Mouse (Mus musculus) T-helper 1 cell (primary cell): ENCODE measurements at regions not wholly inside any gene's neighbourhood (a gene's known extent, or its start where the extent isn't known, plus 50 kb on each side); places are given as distances from the start of the nearest gene placed in this dataset.
"Not testable (repeated sequence)": the region's sequence is repeated elsewhere in the genome, so short reads cannot be mapped to it uniquely, and the experiment has no call there.

Experiments
- in situ Hi-C: fragments of 300-600 bp; cut with MboI, MseI; formaldehyde crosslinking; loops from one replicate; pipeline ENCODE4 v1.15.1; 2025; ENCODE audit warnings: high pct_unique_total_duplicates

DNA sequence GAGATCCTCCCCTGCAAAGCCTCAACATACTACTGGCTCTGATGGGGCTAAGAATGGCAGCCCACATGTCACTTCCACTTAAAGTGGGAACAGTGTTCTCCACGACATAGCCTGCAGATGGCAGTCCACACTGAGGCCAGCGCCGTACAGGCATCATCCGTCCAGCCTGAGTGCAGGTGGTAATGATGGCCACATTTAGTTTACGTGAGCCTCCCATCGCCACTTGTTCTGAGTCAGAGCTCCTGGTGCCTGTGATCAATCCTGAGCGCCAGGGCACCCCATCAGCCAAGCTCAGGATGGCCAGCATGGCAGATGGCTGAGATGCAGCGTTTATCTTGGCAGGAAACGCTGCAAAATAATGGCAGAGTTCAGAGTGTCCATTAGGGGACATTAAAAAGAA is 159.6 kb downstream of the Adgrd1 start:
- in situ Hi-C loops = no loop called here

DNA sequence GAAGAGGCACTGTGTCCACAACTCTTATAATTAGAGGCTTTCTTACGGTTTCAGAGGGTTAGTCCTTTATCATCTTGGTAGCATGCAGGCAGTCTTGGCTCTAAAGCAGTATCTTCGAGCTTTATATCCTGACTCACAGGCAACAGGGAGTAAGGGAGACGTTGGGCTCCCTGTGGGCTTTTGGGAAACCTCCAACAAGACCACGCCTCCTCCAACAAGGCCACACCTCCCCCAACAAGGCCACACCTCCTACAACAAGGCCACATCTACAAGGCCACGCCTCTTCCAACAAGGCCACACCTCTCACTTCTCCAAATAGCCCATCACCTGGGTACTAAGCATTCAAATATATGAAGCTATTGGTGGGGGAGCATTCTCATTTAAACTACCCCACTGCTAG is 160.7 kb downstream of the Adgrd1 start:
- in situ Hi-C loops = no loop called here

DNA sequence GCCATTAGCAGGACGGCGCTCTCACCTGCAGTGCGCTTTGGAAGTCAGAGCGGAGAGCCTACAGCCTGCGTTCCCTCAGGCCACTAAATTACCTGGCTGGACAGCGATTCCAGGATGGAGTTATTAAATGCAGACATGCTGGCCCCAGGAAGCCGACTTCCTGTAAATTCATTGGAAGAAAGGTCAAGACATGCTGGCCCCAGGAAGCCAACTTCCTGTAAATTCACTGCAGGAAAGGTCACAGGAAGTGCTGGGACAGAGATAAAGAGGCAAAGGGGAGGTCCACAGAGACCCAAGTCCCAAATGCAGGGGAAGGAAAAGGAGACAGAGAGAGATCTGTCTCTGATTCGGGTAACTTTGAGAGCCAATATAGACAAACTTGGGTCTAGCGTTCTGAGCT is 164.1 kb downstream of the Adgrd1 start:
- in situ Hi-C loops = no loop called here

DNA sequence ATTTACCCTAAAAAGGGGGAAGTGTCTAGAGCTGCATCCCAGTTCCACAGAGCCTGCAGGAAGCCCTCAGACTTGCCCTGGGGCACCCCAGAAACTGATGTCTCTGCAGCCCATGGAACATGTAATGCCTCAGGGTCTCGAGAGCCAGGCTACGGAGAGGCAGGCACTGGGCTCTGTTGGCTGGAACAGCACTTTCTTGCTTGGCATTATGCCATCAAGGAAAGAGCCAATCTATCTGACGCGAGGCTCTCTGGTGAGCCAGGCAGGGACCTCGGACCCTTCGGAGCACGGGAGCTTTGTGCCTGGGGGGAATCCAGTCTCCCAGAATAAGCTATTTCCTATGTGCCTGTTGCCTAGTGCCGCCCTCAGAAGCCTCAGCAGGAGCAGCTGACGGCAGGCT is 166.6 kb downstream of the Adgrd1 start:
- in situ Hi-C loops = no loop called here

DNA sequence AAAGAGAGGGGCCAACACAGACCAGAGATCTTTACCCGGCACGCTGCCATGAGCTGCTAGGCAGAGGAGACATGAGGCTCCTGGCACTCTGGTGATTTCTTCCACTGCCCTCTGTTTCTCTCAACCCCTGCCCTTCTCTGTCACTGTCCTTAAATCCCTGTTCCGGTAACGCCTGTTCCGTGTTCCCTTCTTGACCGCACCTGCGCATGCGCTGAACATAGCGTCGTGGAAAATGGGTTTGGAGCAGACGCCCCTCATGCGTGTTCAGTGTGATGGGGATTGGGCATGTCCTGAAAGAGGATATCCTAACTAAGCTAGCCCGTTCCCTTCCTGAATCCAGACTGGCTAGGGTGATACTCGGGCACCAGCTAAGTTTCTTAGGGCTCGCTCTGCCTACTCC is 167.8 kb downstream of the Adgrd1 start:
- in situ Hi-C loops = no loop called here

DNA sequence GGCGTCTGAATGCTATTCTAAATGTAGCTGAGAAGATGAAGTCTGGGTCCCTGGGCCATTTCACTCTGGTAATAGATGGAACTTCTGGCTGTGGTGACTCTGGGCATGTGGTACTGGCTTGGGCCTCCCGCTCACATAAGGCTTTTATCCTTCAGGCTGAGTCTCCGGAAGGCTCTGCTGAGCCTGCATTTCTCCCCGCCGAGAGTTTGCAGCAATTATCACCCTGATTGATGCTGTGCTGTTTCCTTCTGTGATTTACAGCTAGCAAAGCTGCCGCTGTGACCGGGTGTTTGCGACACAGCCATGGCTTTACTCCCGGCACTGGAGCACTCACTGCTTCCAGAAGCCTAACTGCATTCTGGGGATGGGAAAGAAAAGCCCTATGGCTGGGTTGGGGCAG is 171.9 kb downstream of the Adgrd1 start:
- in situ Hi-C loops = no loop called here

DNA sequence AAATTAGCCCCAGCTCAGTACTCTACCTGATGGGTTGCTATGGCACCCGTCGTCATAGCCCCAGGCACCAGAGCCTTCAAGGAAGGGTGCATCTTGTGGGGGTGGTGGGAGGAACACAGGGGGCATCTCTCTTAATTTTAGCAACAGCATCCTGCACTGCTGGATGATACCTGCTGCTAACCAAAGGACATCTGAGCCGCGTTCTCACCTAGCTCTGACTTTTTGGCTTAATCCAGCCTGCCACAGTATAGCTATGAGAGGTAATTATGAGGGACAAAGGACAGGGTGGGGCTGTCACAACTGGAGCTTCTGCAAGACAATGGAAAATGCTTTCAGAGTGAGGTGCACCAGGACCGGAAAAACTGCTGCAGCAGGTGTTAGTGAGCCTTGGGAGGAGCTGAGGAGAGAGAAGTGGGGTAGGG is 173.5 kb downstream of the Adgrd1 start:
- in situ Hi-C loops = no loop called here

DNA sequence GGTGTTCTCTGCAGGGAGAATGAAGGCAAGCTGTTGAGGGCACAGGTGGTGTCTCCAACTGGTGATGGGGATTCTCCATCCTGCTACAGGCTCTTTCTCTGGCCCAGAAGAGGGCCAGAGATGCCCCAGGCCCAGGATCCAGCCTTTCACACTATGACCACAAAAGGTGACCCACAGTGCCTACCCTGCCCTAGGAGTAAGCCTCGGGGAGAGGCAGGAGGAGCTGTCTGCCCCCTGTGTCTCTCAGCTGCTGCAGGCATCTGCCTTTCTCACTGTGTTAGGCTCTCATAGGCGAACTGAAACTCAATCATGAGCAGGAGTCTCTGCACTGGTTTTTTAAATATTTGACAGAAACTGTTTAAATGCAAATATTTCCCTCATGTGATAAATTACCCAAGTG is 184.9 kb downstream of the Adgrd1 start:
- in situ Hi-C loops = no loop called here

DNA sequence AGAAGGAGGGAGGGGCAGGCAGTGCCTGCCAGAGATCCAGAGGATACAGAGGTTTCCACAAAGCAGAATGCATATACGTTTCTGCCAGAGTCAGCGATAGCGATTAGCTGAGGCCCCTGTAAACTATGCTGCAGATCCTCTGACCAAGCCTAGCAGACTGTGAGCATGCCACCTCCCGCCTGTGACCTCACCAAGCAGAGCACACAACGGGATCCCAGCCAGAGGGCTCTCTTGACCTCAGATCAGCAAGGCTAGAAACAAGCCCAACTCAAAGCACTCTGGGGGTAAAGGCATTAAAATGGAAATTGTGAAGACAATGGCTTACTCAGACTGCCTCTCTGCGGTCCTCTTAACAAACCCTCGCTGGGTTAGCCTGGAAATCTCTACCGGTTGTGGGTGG is 185.6 kb downstream of the Adgrd1 start:
- in situ Hi-C loops = no loop called here

DNA sequence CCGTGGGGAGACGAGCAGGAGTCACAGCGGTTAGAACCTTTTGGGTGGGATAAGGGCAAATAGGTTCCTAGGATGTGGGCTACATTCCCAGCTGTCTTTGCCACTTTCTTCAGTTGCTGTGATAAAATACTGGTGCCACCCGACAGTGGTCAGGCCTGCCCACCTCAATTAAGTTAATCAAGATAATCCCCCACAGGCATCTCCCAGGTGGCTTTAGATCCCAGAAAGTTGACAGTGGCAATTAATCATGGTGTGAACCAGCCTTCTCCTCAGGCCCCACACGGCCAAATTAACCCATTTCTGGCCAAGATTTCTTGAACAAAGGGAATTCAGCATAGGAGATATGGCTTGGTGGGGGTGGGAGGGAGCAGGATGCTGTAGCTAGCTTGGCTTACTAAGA is 186.3 kb downstream of the Adgrd1 start:
- in situ Hi-C loops = no loop called here

DNA sequence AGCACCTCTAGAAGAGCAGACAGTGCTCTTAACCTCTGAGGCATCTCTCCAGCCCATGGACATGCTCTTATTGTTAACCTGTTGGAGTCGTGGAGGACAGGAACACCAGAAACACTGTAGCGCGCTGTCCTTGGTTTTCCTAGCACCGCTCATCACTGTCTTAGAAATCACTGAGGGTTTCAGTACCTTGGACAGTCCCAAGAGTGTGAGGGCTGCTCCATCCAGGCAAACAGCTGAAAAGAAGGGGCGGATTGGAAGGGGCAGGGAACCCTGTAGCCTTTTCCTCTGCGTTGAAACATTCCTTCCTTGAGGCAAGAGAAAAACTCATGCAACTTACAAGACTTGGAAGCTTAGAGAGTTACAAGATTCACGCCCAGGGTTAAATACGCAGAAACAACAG is 190.9 kb downstream of the Adgrd1 start:
- in situ Hi-C loops = no loop called here

DNA sequence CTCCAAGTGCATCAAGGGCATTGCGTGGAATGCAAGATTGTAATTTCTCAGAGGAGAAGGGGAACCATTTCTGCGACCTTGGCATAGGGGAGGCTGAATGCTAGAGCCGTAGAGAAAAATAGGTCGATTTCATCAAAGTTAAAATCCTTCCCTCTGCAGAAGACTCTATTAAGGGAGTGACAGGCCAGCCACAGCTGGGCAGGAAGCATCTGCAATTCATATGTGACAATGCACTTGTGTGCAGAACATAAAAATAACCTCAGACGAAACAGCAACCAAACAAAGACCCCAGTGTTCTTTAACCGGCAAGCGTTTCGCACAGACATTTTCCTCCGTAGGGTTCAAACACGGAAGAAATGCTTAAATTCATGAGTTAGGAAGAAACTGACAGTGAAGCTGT is 196.3 kb downstream of the Adgrd1 start:
- in situ Hi-C loops = not testable (repeated sequence)

DNA sequence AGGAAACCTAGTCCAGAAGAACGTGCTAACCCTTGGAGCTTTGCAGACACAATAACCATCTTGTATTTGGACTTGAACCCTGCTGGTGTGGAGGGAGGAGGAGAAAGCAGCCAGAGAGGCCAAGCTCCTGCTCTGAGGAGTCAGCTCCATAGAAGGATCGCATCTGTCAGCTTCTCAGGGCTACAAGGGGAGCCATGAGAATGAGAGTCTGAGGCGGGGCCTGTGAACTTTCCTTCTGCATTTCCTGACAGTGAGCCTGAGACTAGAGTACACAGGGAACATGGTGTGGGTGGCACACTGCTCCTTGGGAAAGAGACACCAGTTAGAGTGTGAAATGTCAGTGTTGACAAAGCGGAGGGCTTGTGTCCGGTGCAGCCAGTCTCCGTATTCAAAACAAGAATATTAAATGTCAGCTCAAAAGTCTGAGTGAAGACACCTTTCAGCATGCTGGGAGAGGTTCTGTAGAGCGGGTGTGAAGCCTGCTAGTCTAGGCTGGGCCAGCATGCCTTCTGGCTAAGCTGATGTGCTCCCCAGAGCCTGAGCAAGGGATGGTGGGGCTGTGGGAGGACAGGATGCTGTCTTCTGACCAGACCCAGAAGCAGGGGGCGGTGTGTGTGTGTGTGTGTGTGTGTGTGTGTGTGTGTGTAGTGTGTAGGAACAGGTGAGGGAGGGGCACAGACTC is 198.5 kb downstream of the Adgrd1 start:
- in situ Hi-C loops = not testable (repeated sequence)

DNA sequence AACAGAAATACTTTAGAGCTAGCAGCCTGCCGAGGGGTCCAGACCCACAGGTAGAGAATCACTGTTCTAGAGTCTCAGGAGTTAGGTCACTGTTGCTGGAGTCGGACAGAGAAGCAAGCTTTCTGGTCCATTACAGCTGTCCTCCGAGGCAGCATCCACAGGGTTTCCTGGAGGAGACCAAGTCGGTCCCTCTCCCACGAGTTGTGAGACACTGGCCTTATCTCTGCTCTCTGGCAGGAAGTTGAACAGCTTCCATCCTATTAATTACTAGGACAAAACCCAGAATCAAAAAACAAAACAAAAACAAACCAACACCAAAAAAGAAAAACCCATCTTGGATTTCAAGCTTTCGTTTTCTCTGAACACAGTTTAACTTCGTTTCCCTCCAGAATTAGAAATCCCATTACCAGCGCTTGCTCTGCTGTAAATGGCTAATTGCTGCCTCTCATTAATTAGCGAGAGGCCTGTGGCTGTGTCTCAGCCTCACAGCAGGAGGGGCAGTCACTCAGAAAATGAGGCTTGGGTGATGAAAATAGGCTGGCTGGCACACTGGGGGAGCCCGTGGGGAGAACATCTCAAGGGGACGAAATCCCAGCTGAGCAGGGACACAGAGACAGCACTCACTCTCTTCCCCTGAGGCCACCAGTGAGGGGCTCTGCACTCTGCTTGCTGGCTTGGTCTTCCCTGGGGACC is 201.3 kb downstream of the Adgrd1 start:
- in situ Hi-C loops = no loop called here

DNA sequence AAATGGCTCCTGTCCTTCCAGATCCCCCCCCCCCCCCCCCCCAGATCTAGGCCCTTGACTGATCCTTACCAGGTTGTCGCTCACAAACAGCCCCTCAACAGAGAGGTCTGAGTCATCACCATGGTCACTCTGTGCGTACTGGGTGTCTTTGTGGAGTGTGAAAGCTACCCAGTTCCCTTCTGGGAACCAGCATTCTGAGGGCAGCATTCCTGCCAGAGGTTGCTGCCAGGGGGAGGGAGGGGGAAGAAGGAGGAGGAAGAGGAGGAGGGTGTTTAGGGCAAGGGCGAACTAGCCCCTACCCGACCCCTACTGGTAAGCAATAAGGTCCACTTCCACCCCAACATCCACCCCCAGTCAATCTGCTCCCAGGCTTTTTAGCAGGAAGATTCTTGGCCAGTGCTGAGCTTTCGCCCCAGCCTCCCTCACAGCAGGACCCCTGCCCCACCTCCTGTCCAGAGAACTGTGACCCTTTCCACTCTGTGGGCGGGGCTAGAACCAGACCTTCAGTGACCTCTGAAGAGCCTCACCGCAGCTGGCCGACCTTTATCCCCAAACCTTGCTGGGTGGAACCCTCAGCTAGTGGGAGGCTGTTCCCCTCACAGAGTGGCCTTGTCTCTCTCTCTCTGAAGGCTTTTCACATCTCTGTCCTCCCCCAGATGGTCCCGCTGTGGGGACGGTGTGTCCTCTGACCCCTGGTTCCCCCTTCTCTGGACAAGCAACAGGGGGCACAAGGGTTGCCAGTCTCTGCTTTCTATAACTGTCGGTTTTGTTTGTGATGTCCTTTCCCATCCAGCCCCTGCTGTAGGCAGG is 202.2 kb upstream of the Sfswap start:
- in situ Hi-C loops = no loop called here

DNA sequence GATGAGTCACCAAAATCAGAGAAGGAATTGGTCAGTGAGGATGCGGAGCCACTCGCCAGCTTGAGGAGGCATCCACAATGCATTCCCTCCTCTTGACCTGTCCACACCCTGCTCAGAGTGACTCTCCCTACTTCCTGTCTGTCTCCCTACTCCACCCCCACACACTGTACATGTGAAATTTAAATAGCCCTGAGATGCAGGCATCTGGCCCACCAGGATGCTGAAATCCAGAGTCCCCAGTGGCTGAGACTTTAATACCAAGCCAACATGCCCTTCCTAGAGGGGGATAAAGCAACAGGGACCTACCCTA is 201.6 kb upstream of the Sfswap start:
- in situ Hi-C loops = no loop called here

DNA sequence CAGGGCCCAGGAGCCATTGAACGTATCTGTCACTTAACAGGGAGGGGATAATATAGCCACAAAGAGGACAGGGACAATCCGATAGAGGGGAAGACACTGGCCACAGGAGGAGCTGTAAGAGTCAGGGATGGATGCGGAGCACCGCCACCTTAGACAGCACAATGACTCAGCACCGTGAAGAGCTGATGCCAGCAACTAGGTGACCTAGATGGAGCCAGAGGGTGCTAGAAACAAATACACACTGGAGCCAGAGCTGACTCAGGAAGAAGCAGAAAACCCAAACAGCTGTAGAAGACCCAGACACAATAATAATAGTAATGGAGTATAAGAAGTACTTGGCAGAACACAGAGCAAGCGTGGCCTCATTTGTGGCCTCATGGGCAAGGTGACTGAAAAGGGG is 200.6 kb upstream of the Sfswap start:
- in situ Hi-C loops = no loop called here

DNA sequence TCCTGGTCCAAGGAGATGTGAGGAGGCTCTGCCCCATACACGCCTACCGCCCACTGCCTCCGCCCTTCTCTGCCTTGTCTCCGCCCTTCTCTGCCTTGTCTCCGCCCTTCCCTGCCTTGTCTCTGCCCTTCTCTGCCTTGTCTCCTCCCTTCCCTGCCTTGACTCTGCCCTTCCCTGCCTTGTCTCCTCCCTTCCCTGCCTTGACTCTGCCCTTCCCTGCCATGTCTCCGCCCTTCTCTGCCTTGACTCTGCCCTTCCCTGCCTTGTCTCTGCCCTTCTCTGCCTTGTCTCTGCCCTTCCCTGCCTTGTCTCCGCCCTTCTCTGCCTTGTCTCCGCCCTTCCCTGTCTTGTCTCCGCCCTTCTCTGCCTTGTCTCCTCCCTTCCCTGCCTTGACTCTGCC is 185.4 kb upstream of the Sfswap start:
- in situ Hi-C loops = no loop called here

DNA sequence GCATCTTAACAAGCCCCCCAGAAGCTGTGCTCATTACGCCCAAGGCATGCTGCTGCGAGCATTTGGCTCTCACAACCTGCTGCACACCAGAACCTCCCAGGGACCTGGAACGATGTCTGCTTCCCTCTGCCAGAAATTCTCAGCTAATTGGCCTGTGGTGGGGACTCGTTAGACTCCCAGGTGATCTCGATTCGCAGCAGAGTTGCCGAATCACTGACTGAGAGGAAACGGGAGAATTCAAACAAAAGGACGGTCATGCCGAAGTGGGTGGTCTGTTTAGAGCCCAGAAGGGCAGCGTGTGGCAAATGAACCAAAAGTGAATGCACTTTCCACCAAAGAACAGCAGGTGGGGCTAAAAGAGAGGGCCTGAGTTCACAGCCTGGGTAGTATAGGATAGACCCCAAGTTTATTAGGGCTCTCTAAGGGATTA is 169.9 kb upstream of the Sfswap start:
- in situ Hi-C loops = no loop called here

DNA sequence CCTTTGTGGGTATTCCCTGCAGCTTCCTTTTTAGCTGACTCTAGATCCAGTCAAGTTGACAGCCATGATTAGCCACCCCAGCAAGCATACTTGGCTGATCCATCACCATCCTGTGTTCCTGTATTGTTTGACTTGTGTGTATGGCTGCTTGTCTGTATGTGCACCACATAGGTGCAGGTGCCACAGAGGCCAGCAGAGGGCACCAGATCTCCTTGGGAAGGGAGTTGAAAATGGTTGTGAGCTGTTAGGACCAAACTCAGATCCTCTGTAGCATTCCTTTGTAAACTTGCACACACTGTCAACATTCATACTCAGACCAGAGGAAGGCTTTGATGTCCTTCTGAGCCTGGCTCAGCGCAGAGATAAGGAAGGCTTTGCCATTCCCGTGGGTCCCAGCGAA is 169.0 kb upstream of the Sfswap start:
- in situ Hi-C loops = no loop called here

DNA sequence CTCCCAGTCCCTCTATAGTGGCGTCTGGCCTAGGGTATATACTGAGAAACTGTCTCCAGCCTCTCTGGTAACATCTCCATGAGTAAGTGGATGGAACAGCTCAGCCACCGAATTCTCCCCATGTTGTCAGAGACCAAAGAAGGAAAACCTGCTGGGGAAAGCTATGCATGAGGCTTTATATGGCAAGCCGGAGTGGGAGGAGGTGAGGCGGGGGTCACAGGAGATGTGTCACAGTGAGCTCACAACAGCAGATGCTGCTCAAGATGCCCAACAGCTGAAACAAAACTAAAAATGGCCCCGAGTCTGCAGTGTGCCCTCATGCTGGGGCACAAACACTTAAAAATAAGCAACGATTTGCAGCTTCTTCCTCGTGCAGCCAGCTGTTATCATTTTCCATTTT is 162.5 kb upstream of the Sfswap start:
- in situ Hi-C loops = no loop called here

DNA sequence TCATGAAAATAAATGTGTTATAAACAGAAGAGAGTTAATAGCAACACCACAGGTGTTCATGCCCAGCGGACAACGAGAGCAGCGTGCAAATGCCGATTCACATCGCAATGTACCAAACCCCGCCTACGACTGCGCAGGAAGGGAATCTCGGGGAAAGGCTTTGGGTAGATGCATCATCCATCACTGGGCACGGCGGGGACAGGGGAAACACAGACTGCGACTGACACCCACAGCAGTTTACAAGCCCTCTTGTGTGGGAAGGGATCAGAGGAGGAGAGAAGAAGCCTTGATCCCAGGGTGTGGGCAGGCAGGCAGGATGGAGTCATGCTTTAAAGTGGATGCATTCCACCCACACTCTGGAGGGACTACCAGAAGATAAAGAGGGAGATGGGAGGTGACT is 157.0 kb upstream of the Sfswap start:
- in situ Hi-C loops = no loop called here

DNA sequence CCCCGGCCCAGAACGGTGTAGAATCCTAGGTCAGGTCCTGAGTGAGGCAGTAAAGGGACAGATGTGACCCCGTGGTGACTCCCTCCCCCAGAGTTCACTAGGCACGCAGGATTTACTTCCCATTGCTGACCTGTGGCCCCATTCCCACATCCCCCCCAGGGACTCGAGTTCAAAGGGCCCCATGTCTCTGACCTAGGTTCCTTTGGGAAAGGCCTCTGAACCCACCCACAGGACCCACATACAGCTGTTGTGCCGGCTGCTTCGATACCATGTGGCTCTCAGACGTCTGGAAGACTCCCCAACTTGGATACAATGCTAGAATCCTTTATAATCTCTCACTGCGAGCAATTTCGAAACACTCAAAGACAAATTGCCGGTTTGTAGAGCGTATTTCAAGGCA is 151.0 kb upstream of the Sfswap start:
- in situ Hi-C loops = no loop called here
